In genomic region chr8:36341965-36342364, GRCm38 (mm10) we compare ENCODE assay signal across 26 mouse cellular contexts.
A peak's percentile ranks its signal among the peaks of the same experiment; 100 is the strongest.
DNase-seq lines count a peak whose midpoint lies in the region; ATAC-seq and TF ChIP-seq lines count a peak whose summit lies in the region.
"Had no signal": no experiment of that assay in that cellular context is flagged by ENCODE, and none has a peak within 500 bp of the region (broad histone marks: within the 10 kb centered on the region; RNA-seq: fewer than 3 reads in every experiment).

No protein-coding gene starts in this region.

- no peak overlapping the region for H3K4me2 ChIP-seq in kidney, postnatal 0 days (ENCODE audit: low read length)
- H3K4me2 ChIP-seq in midbrain, postnatal 0 days (ENCODE audit: low read depth, low read length, poor library complexity, severe bottlenecking): no peak overlapping the region
- H3K4me2 ChIP-seq in midbrain, embryonic 15.5 days: no peak overlapping the region
- H3K4me2 ChIP-seq in stomach, postnatal 0 days (replicated peaks; ENCODE audit: low read depth): no peak overlapping the region
- H3K4me2 ChIP-seq: forebrain, embryonic 13.5 days; heart, embryonic 13.5 days; hindbrain, embryonic 15.5 days; lung, embryonic 15.5 days; stomach, embryonic 15.5 days had no signal

- intact Hi-C loops in heart, postnatal 25 days (cut with DNase I): loop anchor here (10.0 kb wide), 1 partner anchor 617 kb away; no protein-coding TSS in a partner anchor

- no peak overlapping the region for H3K4me3 ChIP-seq in kidney, postnatal 0 days (replicated peaks; ENCODE audit: low read depth, low read length)
- no peak overlapping the region for H3K4me3 ChIP-seq in midbrain, postnatal 0 days (ENCODE audit: low read depth, low read length)
- H3K4me3 ChIP-seq in midbrain, embryonic 15.5 days: no peak overlapping the region
- H3K4me3 ChIP-seq in stomach, postnatal 0 days (ENCODE audit: low read depth, low read length): no peak overlapping the region
- H3K4me3 ChIP-seq: forebrain, embryonic 13.5 days; heart, embryonic 13.5 days; hindbrain, embryonic 15.5 days; lung, embryonic 15.5 days; midbrain, embryonic 10.5 days; stomach, embryonic 15.5 days had no signal

- no peaks in the 10 kb centered on the region for H3K4me1 ChIP-seq in kidney, postnatal 0 days (replicated peaks; ENCODE audit: insufficient read depth, low read length)
- H3K4me1 ChIP-seq in midbrain, postnatal 0 days (ENCODE audit: insufficient read depth, low read length): no peaks in the 10 kb centered on the region
- no peaks in the 10 kb centered on the region for H3K4me1 ChIP-seq in midbrain, embryonic 15.5 days
- no peaks in the 10 kb centered on the region for H3K4me1 ChIP-seq in stomach, postnatal 0 days (replicated peaks; ENCODE audit: control insufficient read depth, insufficient read depth)
- H3K4me1 ChIP-seq: heart, embryonic 13.5 days; lung, embryonic 15.5 days; midbrain, embryonic 10.5 days; stomach, embryonic 15.5 days had no signal

- 47% methylated on average over 4 of the region's 4 CpGs for WGBS in kidney, postnatal 0 days
- WGBS in midbrain, postnatal 0 days: 66% methylated on average over 4 of the region's 4 CpGs
- 51% methylated on average over 4 of the region's 4 CpGs for WGBS in midbrain, embryonic 15.5 days
- 46% methylated on average over 4 of the region's 4 CpGs for WGBS in stomach, postnatal 0 days

- H3K9me3 ChIP-seq in kidney, postnatal 0 days (replicated peaks; ENCODE audit: low read length): no peaks in the 10 kb centered on the region
- no peaks in the 10 kb centered on the region for H3K9me3 ChIP-seq in midbrain, postnatal 0 days (ENCODE audit: low read length)
- no peaks in the 10 kb centered on the region for H3K9me3 ChIP-seq in midbrain, embryonic 15.5 days
- no peaks in the 10 kb centered on the region for H3K9me3 ChIP-seq in stomach, postnatal 0 days (ENCODE audit: control insufficient read depth, low read length)
- H3K9me3 ChIP-seq: forebrain, embryonic 13.5 days; heart, embryonic 13.5 days; hindbrain, embryonic 15.5 days; lung, embryonic 15.5 days; midbrain, embryonic 10.5 days; stomach, embryonic 15.5 days had no signal

- peak; percentile 35; the same call in 1 of the 2 replicates for TF ChIP-seq CTCF in kidney, postnatal 0 days (IDR thresholded peaks at IDR 0.05; ENCODE audit: low read depth)
- TF ChIP-seq CTCF in midbrain, postnatal 0 days (IDR thresholded peaks at IDR 0.05): no peak
- peak; percentile 39; the same call in 1 of the 2 replicates for TF ChIP-seq CTCF in stomach, postnatal 0 days (IDR thresholded peaks at IDR 0.05; ENCODE audit: low read depth)

- no peak overlapping the region for H3K27ac ChIP-seq in kidney, postnatal 0 days
- no peak overlapping the region for H3K27ac ChIP-seq in midbrain, postnatal 0 days (ENCODE audit: low read depth, low read length)
- H3K27ac ChIP-seq in midbrain, embryonic 15.5 days: no peak overlapping the region
- H3K27ac ChIP-seq in stomach, postnatal 0 days (replicated peaks): no peak overlapping the region
- H3K27ac ChIP-seq: forebrain, embryonic 13.5 days; heart, embryonic 13.5 days; hindbrain, embryonic 15.5 days; liver, embryonic 14.5 days; lung, embryonic 15.5 days; midbrain, embryonic 10.5 days; stomach, embryonic 15.5 days had no signal

- ATAC-seq in kidney, postnatal 0 days (replicated peaks; ENCODE audit: low FRiP score, low read depth): no peak
- no peak for ATAC-seq in midbrain, postnatal 0 days (ENCODE audit: low FRiP score)
- no peak for ATAC-seq in midbrain, embryonic 15.5 days (replicated peaks)
- ATAC-seq in stomach, postnatal 0 days (ENCODE audit: low FRiP score, low TSS enrichment): no peak
- ATAC-seq: forebrain, embryonic 13.5 days; intestine, embryonic 16.5 days had no signal

- no peaks in the 10 kb centered on the region for H3K36me3 ChIP-seq in kidney, postnatal 0 days (ENCODE audit: insufficient read depth, low read length)
- H3K36me3 ChIP-seq in midbrain, postnatal 0 days (ENCODE audit: insufficient read depth, low read length): no peaks in the 10 kb centered on the region
- H3K36me3 ChIP-seq in midbrain, embryonic 15.5 days (replicated peaks): no peaks in the 10 kb centered on the region
- H3K36me3 ChIP-seq in stomach, postnatal 0 days (ENCODE audit: control insufficient read depth, insufficient read depth, low read length): no peaks in the 10 kb centered on the region
- H3K36me3 ChIP-seq: heart, embryonic 13.5 days; hindbrain, embryonic 15.5 days; lung, embryonic 15.5 days; midbrain, embryonic 10.5 days; stomach, embryonic 15.5 days had no signal

- no peaks in the 10 kb centered on the region for H3K27me3 ChIP-seq in kidney, postnatal 0 days (ENCODE audit: insufficient read depth, low read length)
- H3K27me3 ChIP-seq in midbrain, postnatal 0 days (ENCODE audit: insufficient read depth, low read length): no peaks in the 10 kb centered on the region
- no peaks in the 10 kb centered on the region for H3K27me3 ChIP-seq in midbrain, embryonic 15.5 days (replicated peaks)
- no peaks in the 10 kb centered on the region for H3K27me3 ChIP-seq in stomach, postnatal 0 days (ENCODE audit: control insufficient read depth, insufficient read depth, low read length)
- H3K27me3 ChIP-seq: forebrain, embryonic 13.5 days; heart, embryonic 13.5 days; hindbrain, embryonic 15.5 days; lung, embryonic 15.5 days; stomach, embryonic 15.5 days had no signal

- no peak for TF ChIP-seq EP300 in stomach, postnatal 0 days (optimal IDR thresholded peaks at IDR 0.05)

- no peak overlapping the region for H3K9ac ChIP-seq in kidney, postnatal 0 days (ENCODE audit: low read depth, low read length)
- no peak overlapping the region for H3K9ac ChIP-seq in midbrain, postnatal 0 days (replicated peaks; ENCODE audit: low read length, poor library complexity, severe bottlenecking)
- H3K9ac ChIP-seq in midbrain, embryonic 15.5 days: no peak overlapping the region
- no peak overlapping the region for H3K9ac ChIP-seq in stomach, postnatal 0 days (ENCODE audit: low read length)
- H3K9ac ChIP-seq: forebrain, embryonic 13.5 days; heart, embryonic 13.5 days; hindbrain, embryonic 15.5 days; liver, embryonic 14.5 days; lung, embryonic 15.5 days; stomach, embryonic 15.5 days had no signal

- DNase-seq in heart, adult 11 months: peak; percentile 41
- no peak for DNase-seq in heart, postnatal 25 days (ENCODE audit: low spot score)
- DNase-seq in kidney, postnatal 0 days (ENCODE audit: low spot score): peak; percentile 50
- no peak for DNase-seq in kidney, postnatal 36 days
- DNase-seq in midbrain, postnatal 0 days (ENCODE audit: low spot score): peak; percentile 70
- no peak for DNase-seq in stomach, postnatal 0 days (ENCODE audit: low spot score)
- no peak for DNase-seq in adrenal gland, postnatal 4 days (ENCODE audit: low spot score in 2 of 2)
- DNase-seq: adrenal gland, postnatal 25 days; B cell, adult 2 months; cerebellum, adult 8-10 months; cerebellum, postnatal 36 days; heart, postnatal 10 days; kidney, adult 9 months; kidney, postnatal 25 days; liver; right cerebral cortex, postnatal 25 days; thymus, postnatal 14 days had no signal

Comparison
In these comparisons a context has a peak if more than half of its experiments do, and no peak if none do; other contexts are left out.
1. DNase-seq: peak in heart, adult 11 months (single experiment), kidney, postnatal 0 days (single experiment) and midbrain, postnatal 0 days (single experiment); none in heart, postnatal 25 days (single experiment), kidney, postnatal 36 days (0 of 2), stomach, postnatal 0 days (single experiment) and adrenal gland, postnatal 4 days (0 of 2).